Mouse (Mus musculus): ENCODE data around the gene Ephx4. TPM values are rescaled to one million over a fixed set of nuclear protein-coding genes. Genes with fewer than 3 reads are reported as not detected.
A peak's percentile ranks its signal among the peaks of the same experiment; 100 is the strongest.

The Ephx4 gene
- polyA plus RNA-seq, 1 experiment from 2014 or later, result 2.0 TPM

GRCm38 (mm10) chr5:107447977-107448376 lies 45.4 kb downstream of the Ephx4 start:
- Histone ChIP-seq H3K4me2 (ENCODE audit: low read length) (no peak overlapping the region), H3K27me3 (ENCODE audit: control insufficient read depth, insufficient read depth, low read length) (no peaks in the 10 kb centered on the region)

GRCm38 (mm10) chr5:107448784-107449183 lies 46.2 kb downstream of the Ephx4 start:
- Histone ChIP-seq H3K27ac (replicated peaks in 1 of 2; ENCODE audit: control insufficient read depth in 1 of 2, insufficient read depth in 1 of 2, low read depth in 2 of 2, low read length in 2 of 2) (no peak overlapping the region), H3K4me3 (ENCODE audit: control insufficient read depth in 1 of 2, insufficient read depth in 1 of 2, low read depth in 1 of 2, low read length in 2 of 2) (no peak overlapping the region), H3K27me3 (ENCODE audit: control insufficient read depth, insufficient read depth, low read length) (no peaks in the 10 kb centered on the region), H3K9ac (ENCODE audit: low read length) (no peak overlapping the region), H3K4me2 (ENCODE audit: low read length) (no peak overlapping the region), H3K36me3 (ENCODE audit: control insufficient read depth, insufficient read depth, low read length) (peaks cover 10% of the 10 kb centered on the region), H3K9me3 (ENCODE audit: control insufficient read depth, low read length) (no peaks in the 10 kb centered on the region), H3K4me1 (ENCODE audit: control insufficient read depth in 2 of 2, insufficient read depth in 2 of 2, low read length in 2 of 2) (no peaks in the 10 kb centered on the region)
- 86% methylated on average over 4 of the region's 4 CpGs for WGBS
- no peak for ATAC-seq (ENCODE audit: insufficient number of reproducible peaks, insufficient read depth, low FRiP score, low read depth)

More at GRCm38 (mm10) chr5:107447977-107448376, 45.4 kb downstream of the Ephx4 start:
- Histone ChIP-seq H3K4me3 (ENCODE audit: control insufficient read depth in 1 of 2, insufficient read depth in 1 of 2, low read depth in 1 of 2, low read length in 2 of 2) (no peak overlapping the region), H3K27ac (replicated peaks in 1 of 2; ENCODE audit: control insufficient read depth in 1 of 2, insufficient read depth in 1 of 2, low read depth in 2 of 2, low read length in 2 of 2) (no peak overlapping the region), H3K9me3 (ENCODE audit: control insufficient read depth, low read length) (no peaks in the 10 kb centered on the region), H3K9ac (ENCODE audit: low read length) (no peak overlapping the region), H3K4me1 (ENCODE audit: control insufficient read depth in 2 of 2, insufficient read depth in 2 of 2, low read length in 2 of 2) (no peaks in the 10 kb centered on the region), H3K36me3 (ENCODE audit: control insufficient read depth, insufficient read depth, low read length) (peaks cover 9% of the 10 kb centered on the region)
- ATAC-seq (ENCODE audit: insufficient number of reproducible peaks, insufficient read depth, low FRiP score, low read depth), result no peak
- 80% methylated on average over 4 of the region's 4 CpGs for WGBS

- 85% methylated on average over 5 of the region's 5 CpGs for WGBS
- Histone ChIP-seq H3K27me3 (ENCODE audit: control insufficient read depth, insufficient read depth, low read length) (no peaks in the 10 kb centered on the region), H3K4me3 (ENCODE audit: control insufficient read depth in 1 of 2, insufficient read depth in 1 of 2, low read depth in 1 of 2, low read length in 2 of 2) (no peak overlapping the region), H3K9me3 (ENCODE audit: control insufficient read depth, low read length) (no peaks in the 10 kb centered on the region), H3K36me3 (ENCODE audit: control insufficient read depth, insufficient read depth, low read length) (peaks cover 10% of the 10 kb centered on the region), H3K4me2 (ENCODE audit: low read length) (no peak overlapping the region), H3K4me1 (ENCODE audit: control insufficient read depth in 2 of 2, insufficient read depth in 2 of 2, low read length in 2 of 2) (no peaks in the 10 kb centered on the region), H3K27ac (replicated peaks in 1 of 2; ENCODE audit: control insufficient read depth in 1 of 2, insufficient read depth in 1 of 2, low read depth in 2 of 2, low read length in 2 of 2) (no peak overlapping the region), H3K9ac (ENCODE audit: low read length) (no peak overlapping the region)
- ATAC-seq (ENCODE audit: insufficient number of reproducible peaks, insufficient read depth, low FRiP score, low read depth), result no peak
Observed at GRCm38 (mm10) chr5:107449620-107450019, 47.1 kb downstream of the Ephx4 start.

- H3K9ac ChIP-seq (ENCODE audit: low read length), result no peak overlapping the region
- no peak overlapping the region for H3K4me3 ChIP-seq (ENCODE audit: control insufficient read depth in 1 of 2, insufficient read depth in 1 of 2, low read depth in 1 of 2, low read length in 2 of 2)
- no peak for ATAC-seq (ENCODE audit: insufficient number of reproducible peaks, insufficient read depth, low FRiP score, low read depth)
- 89% methylated on average over 5 of the region's 5 CpGs for WGBS
- no peaks in the 10 kb centered on the region for H3K9me3 ChIP-seq (ENCODE audit: control insufficient read depth, low read length)
- no peaks in the 10 kb centered on the region for H3K4me1 ChIP-seq (ENCODE audit: control insufficient read depth in 2 of 2, insufficient read depth in 2 of 2, low read length in 2 of 2)
- H3K4me2 ChIP-seq (ENCODE audit: low read length), result no peak overlapping the region
- H3K36me3 ChIP-seq (ENCODE audit: control insufficient read depth, insufficient read depth, low read length), result peaks cover 10% of the 10 kb centered on the region
- H3K27me3 ChIP-seq (ENCODE audit: control insufficient read depth, insufficient read depth, low read length), result no peaks in the 10 kb centered on the region
- H3K27ac ChIP-seq (replicated peaks in 1 of 2; ENCODE audit: control insufficient read depth in 1 of 2, insufficient read depth in 1 of 2, low read depth in 2 of 2, low read length in 2 of 2), result no peak overlapping the region
Observed at GRCm38 (mm10) chr5:107450299-107450698, 47.8 kb downstream of the Ephx4 start.

- H3K4me2 ChIP-seq (ENCODE audit: low read length), result no peak overlapping the region
- H3K36me3 ChIP-seq (ENCODE audit: control insufficient read depth, insufficient read depth, low read length), result no peaks in the 10 kb centered on the region
- ATAC-seq (ENCODE audit: insufficient number of reproducible peaks, insufficient read depth, low FRiP score, low read depth), result no peak
- H3K4me3 ChIP-seq (ENCODE audit: control insufficient read depth in 1 of 2, insufficient read depth in 1 of 2, low read depth in 1 of 2, low read length in 2 of 2), result no peak overlapping the region
- WGBS, result 81% methylated on average over 4 of the region's 4 CpGs
- H3K27ac ChIP-seq (replicated peaks in 1 of 2; ENCODE audit: control insufficient read depth in 1 of 2, insufficient read depth in 1 of 2, low read depth in 2 of 2, low read length in 2 of 2), result no peak overlapping the region
- no peaks in the 10 kb centered on the region for H3K9me3 ChIP-seq (ENCODE audit: control insufficient read depth, low read length)
- peaks cover 9 to 10% of the 10 kb centered on the region in 2 experiments for H3K4me1 ChIP-seq (ENCODE audit: control insufficient read depth in 2 of 2, insufficient read depth in 2 of 2, low read length in 2 of 2)
- H3K27me3 ChIP-seq (ENCODE audit: control insufficient read depth, insufficient read depth, low read length), result no peaks in the 10 kb centered on the region
- no peak overlapping the region for H3K9ac ChIP-seq (ENCODE audit: low read length)
Observed at GRCm38 (mm10) chr5:107462147-107463076, 59.9 kb downstream of the Ephx4 start.

- Histone ChIP-seq H3K9ac (ENCODE audit: low read length) (no peak overlapping the region; the same call in 1 of the 2 replicates), H3K4me1 (ENCODE audit: control insufficient read depth in 2 of 2, insufficient read depth in 2 of 2, low read length in 2 of 2) (peaks cover 9 to 12% of the 10 kb centered on the region in 2 experiments), H3K27me3 (ENCODE audit: control insufficient read depth, insufficient read depth, low read length) (no peaks in the 10 kb centered on the region), H3K36me3 (ENCODE audit: control insufficient read depth, insufficient read depth, low read length) (no peaks in the 10 kb centered on the region), H3K4me3 (ENCODE audit: control insufficient read depth in 1 of 2, insufficient read depth in 1 of 2, low read depth in 1 of 2, low read length in 2 of 2) (no peak overlapping the region), H3K9me3 (ENCODE audit: control insufficient read depth, low read length) (no peaks in the 10 kb centered on the region), H3K27ac (replicated peaks in 1 of 2; ENCODE audit: control insufficient read depth in 1 of 2, insufficient read depth in 1 of 2, low read depth in 2 of 2, low read length in 2 of 2) (peak overlapping the region; percentile 26 to 67; a peak in 3 of 4 replicates), H3K4me2 (ENCODE audit: low read length) (peak overlapping the region; percentile 34; the same call in 1 of the 2 replicates)
- ATAC-seq (ENCODE audit: insufficient number of reproducible peaks, insufficient read depth, low FRiP score, low read depth), result no peak
- 11% methylated on average over 5 of the region's 5 CpGs for WGBS
Observed at GRCm38 (mm10) chr5:107466501-107466900, 64.0 kb downstream of the Ephx4 start.

GRCm38 (mm10) chr5:107467098-107467497 lies 64.6 kb downstream of the Ephx4 start:
- H3K4me2 ChIP-seq (ENCODE audit: low read length), result peak overlapping the region; percentile 21; the same call in 1 of the 2 replicates
- 53% methylated on average over 4 of the region's 4 CpGs for WGBS
- no peaks in the 10 kb centered on the region for H3K27me3 ChIP-seq (ENCODE audit: control insufficient read depth, insufficient read depth, low read length)
- H3K4me3 ChIP-seq (ENCODE audit: control insufficient read depth in 1 of 2, insufficient read depth in 1 of 2, low read depth in 1 of 2, low read length in 2 of 2), result no peak overlapping the region
- peak overlapping the region; percentile 31; the same call in 1 of the 2 replicates for H3K9ac ChIP-seq (ENCODE audit: low read length)
- H3K36me3 ChIP-seq (ENCODE audit: control insufficient read depth, insufficient read depth, low read length), result no peaks in the 10 kb centered on the region
- no peak for ATAC-seq (ENCODE audit: insufficient number of reproducible peaks, insufficient read depth, low FRiP score, low read depth)
- peak overlapping the region; percentile 26 to 67 for H3K27ac ChIP-seq (replicated peaks in 1 of 2; ENCODE audit: control insufficient read depth in 1 of 2, insufficient read depth in 1 of 2, low read depth in 2 of 2, low read length in 2 of 2)
- H3K9me3 ChIP-seq (ENCODE audit: control insufficient read depth, low read length), result no peaks in the 10 kb centered on the region
- peaks cover 9 to 12% of the 10 kb centered on the region in 2 experiments for H3K4me1 ChIP-seq (ENCODE audit: control insufficient read depth in 2 of 2, insufficient read depth in 2 of 2, low read length in 2 of 2)

All from heart, embryonic 14.5 days (tissue).